Mouse (Mus musculus) adrenal gland, adult 2 months (tissue): ENCODE data around the gene Pias3. TPM values are rescaled to one million over a fixed set of nuclear protein-coding genes. Genes with fewer than 3 reads are reported as not detected.
A peak's percentile ranks its signal among the peaks of the same experiment; 100 is the strongest.
"Not testable (repeated sequence)": the region's sequence is repeated elsewhere in the genome, so short reads cannot be mapped to it uniquely, and the experiment has no call there.

Source experiments
- DNase-seq: peaks from one replicate; pipeline ENCODE4 v3.0.0; 2021
- long read RNA-seq: library from polyadenylated mRNA; stranded (forward); transcript quantifications from one replicate; pipeline ENCODE4 v2.0.0, GENCODE M21; 2021
- polyA plus RNA-seq: library from polyadenylated mRNA; depleted of rRNA; stranded (reverse); fragments of >200 nt; gene quantifications from 2 replicates; pipeline ENCODE4 v1.2.3, GENCODE M21; 2012; rRNA removed
- total RNA-seq, 2 experiments: library from RNA; stranded (reverse); gene quantifications; 2 replicates each; pipeline ENCODE4 v1.2.3; 2021

The Pias3 gene
- total RNA-seq (10 to 100 TPM; 20.3 to 24.5 TPM), polyA plus RNA-seq (38.9 and 43.9 TPM in 2 replicates)
- long read RNA-seq, transcript Pias3-202 (14 exons, 2,858 nt) = minor isoform, 7 of 35 reads
- long read RNA-seq, transcript Pias3-201 (14 exons, 2,931 nt) = major isoform, 11 of 35 reads
- long read RNA-seq, partial matches to known transcripts = 6 of 35 reads
- long read RNA-seq, other reads (novel, unspliced or antisense) = 6 of 35 reads

DNA sequence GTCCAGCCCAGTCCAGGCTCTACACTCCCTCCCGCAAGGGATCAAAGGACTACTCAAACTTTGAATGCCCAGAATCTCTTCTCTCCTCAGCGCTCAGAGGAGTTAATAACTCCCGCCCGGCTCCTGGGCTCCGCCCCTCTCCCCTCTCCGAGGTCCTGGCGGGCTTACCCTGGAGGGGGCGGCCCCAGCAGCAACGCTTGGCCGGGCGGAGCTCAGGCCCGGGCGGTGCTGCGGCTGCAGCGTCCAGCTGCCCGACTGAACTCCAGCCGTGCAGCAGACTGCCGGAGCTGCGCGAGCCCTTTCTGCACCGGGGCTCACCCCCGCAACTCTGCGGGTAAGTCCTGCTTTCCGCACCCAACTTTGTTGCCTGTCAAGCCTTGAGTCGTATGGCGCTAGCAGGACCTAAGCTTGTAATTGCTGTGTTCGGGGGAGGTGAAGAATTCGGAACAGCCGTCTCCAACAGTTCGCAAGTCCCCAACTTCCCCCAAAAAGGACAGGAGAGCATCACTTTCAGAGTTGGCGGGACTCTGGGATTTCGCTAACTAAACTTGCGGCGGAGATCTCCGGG, at the start of gene Pias3:
Gene Pias3, plus strand, starts transcription at position 187 of the 568 bp plus-strand sequence.
- peak; percentile 94 for DNase-seq

DNA sequence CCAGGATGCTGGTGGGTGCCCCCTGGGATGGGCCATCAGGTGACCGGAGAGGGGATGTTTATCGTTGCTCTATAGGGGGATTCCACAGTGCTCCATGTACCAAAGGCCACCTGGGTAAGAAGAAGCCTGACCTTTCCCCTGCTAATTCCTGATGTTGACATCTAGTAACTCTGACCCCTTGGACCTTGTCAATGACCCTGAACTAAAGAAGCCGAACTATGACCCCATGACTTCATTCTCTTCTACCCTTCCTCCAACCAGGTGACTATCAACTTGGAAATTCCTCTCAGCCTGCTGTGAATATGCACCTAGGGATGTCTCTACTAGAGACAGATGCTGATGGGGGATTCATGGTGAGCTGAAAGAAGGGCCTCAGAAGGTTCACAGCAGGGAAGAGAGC, 48.8 kb upstream of the Pias3 start:
- DNase-seq = no peak

DNA sequence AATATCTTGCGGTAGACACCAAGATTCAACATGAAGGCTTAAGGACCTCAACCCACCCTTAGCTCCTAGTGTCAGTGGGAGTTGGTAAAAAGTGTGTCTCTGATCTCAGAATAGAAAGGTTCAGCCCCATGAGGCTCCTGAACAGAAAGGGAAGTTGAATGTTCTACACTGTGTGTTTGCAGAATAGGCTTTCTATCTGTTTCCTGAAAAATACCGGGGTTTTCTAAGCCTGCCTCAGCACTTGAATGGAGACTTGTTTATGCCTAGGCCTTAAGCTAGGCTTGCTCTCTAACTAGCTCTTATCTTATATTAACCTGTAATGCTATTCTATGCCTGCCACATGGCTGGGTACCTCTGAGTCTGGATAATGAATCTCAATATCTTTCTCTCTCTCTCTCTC, 35.3 kb upstream of the Pias3 start:
- no peak for DNase-seq

DNA sequence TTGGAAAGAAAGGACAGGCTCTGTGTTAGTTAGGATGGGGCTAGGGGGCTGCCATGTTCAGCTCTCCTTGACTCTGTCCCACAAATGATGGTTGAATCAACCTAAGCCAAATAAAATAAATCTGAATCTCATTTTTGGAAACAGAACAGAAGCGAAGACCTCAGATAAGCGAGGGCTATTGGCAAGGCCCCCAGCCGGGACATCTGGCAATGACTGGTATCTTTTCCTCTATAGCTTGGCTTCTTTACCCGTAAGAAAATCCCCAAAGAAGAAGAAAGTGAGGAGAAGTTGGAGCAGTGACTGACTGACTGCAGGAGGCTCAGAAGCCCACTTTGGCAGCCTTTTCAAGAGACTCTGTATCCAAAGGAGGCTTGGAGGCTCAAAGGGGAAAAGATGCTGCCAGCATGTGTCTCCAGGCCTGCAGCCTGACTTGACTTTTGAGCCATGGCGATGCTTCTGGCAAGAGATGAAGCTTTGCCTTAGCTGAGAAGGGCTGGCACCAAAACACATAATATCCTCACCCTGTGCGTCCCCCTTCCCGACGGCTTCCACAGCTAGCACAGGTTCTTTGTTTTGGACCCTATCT, 33.4 kb upstream of the Pias3 start:
- no peak for DNase-seq

DNA sequence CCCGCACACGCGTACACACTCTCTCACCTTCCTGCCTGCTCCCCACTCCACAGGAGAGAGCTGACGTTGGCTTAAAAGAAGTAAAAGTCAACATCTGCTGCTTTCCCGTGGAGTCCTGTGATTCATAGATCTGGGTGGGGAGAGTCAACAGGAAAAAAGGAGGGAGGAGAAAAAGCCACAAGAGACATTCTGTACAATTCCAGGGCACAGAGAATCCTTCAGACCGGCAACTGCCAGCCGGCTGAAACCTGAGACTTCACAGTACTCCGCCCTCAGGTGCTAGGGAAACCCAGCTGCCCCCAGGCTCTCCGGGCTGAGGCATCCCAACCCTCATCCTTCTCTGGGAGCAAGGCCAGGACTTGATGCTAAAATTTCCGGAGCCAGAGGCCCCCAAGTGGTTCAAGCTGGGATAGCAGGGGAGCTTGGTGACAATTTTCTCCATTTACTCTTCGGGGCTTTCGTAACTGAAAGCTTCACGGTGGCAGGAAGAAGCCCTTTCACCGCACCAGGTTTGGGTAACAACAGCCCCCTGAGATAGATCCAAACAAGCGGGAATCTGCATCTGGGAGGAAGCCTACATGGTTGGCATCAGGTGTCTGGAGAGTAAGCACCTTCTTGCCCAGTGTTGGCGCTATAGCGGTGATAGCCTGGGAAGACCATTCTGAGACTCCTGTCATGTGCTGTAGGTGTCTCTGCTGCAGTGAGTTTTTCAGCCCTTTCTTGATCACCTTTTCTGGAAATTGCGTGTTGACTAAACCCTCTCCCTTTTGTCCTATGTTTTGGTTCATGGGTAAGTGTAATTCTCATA, 32.5 kb upstream of the Pias3 start:
- DNase-seq = peak; percentile 85

DNA sequence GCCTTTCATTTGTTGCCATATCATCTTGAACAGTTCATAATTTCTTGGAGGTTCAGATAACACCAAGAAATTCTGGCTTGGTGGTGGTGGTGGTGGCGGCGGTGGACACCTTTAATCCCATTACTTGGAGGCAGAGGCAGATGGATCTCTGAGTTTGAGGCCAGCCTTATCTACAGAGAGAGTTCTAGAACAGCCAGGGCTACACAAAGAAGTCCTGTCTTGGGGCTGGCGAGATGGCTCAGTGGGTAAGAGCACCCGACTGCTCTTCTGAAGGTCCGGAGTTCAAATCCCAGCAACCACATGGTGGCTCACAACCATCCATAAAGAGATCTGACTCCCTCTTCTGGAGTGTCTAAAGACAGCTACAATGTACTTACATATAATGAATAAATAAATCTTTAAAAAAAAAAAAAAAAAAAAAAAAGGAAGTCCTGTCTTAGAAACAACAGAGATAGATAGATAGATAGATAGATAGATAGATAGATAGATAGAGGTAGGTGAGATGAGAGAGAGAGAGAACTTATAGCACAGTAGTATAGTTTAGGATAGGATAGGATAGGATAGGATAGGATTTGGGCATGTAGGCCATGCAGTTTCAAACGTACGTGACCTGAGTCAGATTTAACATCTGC, 30.3 kb upstream of the Pias3 start:
- not testable (repeated sequence) for DNase-seq

DNA sequence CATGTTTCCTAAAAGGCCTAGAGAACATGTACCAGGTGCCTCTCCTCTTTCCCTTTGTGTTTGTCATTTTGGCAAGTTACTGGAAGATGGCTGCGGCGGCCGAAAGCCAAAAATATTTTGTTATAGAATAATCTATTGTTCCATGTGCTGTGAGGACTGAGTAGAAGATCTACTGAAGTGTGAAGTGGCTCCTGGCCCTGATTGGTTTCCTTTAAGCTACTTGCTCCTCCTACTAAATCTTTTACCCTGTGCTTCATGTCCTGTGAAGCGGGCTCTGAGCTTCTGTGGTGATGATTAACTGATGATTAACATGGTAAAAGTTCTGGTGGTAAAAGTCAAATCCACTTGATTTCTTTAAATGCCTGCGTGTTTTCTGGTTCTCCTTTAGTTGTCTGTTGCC, 29.3 kb upstream of the Pias3 start:
- no peak for DNase-seq

DNA sequence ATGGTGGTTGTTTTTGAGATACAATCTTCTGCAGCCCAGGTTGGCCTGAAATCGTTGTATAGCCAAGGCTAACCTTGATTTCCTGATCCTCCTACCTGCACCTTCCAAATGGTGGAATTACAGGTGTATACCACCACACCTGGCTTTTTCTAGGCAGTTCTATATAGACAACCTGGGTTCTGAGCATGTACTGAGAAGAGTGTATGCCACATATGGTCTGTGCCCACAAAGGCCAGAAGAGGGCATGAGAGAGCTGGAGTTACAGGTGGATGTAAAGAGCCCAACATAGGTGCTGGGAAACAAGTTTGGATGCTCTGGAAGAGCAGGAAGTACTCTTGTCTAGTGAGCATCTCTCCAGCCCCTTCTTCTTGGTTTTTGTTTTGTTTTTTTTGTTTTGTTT, 28.9 kb upstream of the Pias3 start:
- DNase-seq = peak; percentile 53

DNA sequence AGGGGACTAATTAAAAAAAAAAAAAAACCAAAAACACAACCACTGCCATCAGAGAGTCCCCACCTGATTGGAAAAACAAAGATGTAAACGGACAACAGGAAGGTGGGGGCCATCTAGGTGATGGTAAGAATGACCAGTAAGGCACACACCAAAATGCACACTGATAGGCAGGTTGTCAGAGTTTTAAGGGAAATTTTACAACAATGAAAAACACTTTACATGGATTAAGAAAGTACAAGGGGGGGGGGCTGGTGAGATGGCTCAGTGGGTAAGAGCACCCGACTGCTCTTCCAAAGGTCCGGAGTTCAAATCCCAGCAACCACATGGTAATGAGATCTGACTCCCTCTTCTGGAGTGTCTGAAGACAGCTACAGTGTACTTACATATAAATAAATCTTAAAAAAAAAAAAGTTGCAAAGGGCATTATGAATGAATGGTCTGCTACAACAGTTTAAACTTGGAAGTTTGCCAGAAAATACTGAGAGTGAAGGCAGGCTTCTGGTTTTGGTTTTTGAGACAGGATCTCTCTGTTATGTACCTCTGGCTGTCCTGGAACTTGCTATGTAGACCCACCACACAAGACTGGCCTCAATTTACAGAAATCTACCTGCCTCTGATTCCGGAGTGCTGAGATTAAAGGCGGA, 27.6 kb upstream of the Pias3 start:
- no peak for DNase-seq

DNA sequence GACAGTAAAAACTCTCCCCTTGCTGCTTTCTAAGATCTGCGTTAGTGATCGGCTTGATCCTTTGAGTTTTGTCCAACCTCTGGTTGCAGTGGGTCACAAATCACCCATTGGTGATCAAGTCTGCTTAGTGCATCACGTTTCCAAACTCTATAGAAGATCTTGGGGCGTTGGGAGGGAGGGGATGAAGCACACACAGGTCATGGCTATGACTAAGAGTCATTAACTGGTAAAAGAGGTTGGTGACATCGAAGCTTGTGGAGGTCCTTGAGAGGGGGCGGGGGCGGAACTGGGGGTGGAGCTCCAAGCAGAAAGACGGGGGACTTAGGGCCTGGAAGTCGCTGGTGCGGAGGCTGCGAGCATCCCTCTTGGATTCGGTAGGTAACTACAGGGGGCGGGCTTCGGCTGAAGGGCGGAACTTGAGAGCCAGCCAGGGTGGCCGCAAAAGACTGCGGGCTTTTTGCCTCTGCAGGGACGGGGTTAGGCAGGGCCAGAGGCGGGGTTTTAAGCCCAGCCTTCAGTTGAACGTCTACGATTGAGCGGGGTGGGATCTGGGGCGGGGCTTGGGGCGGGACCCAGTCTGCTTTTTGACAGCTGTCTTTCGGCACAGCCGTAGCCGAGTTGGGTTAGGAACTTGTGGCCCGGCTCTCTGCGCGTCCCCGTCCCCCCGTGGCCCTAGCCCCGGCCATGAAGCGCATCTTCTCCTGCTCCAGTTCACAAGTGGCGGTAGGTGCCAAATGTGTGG, 26.3 kb upstream of the Pias3 start, which contains the start of gene Ankrd35:
Gene Ankrd35, plus strand, starts transcription at position 405 of the 742 bp plus-strand sequence.
- DNase-seq = peak; percentile 90

DNA sequence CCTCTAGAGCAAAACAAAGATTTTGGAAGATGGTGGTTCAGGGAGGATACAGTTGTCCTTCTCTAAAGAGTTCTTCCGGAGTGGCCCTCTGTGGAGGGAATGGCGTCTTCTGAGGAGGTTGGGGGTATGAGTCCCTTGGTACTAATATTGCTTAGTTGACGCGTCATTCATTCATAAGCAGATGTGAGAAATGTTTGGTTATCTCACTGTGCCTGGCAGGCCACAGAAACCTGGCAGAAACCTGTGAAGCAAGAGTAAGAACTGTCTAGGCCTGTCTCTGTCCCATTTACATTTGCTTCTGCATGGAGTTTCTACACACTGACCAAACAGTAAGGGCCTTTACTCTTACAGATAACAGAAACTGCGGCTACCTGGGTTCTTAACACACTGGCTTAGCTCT, 24.7 kb upstream of the Pias3 start:
- no peak for DNase-seq

DNA sequence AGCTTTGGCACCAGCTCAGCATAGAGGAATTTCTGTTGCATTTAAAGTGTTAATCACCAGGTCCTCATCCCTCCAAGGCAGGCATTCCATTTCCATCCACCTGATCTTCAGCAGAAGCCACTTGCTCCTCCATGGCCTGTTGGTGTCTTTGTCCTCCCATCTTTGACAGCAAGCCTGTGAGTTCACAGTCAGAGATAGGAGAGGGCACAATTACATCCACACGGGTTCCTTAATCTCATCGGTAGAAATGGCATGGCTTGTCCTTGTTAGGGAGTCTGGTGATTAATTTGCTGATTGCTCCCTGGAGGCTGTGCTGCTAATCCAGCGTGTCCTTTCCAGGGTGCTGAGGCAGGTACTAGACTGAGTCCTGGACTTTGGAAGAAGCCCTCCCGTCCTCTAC, 22.7 kb upstream of the Pias3 start:
- DNase-seq = no peak

DNA sequence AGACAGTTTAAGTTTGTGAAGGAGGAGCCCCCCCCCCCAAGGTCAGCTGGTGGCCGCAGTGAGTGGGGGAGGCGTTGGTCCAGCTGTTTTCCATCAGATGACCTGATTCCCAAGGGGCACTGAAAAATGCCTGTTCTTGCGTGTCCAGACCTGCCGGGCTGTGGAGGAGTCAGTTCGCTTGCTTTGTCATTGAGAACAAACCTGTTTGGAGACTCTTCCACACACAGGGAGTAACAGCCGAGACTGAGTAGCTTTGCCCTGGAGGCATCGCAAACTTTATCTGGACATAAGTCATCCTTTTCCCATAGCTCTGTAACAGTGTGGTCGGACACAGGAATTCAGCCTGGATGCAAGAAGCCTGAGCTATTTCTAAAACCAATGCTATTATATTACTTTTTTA, 21.7 kb upstream of the Pias3 start:
- DNase-seq = no peak

DNA sequence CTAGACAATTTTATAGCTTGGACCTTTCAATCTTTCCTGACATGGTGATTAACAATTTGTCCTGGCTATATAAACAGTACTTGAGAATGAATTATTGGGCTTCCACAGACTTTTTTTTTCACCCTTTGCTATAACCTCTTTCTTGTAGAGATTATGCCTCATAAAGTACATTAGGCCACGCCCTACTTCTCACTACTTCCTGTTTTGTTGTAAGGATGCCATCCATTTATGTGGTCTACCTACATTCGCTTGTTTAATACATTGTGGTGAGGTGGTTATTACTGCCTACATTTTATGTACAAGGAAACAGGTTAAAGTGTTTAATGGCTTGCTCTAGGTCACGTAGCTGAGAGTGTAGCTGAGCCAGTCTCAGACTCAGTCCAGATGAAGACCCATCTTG, 21.0 kb upstream of the Pias3 start:
- no peak for DNase-seq

DNA sequence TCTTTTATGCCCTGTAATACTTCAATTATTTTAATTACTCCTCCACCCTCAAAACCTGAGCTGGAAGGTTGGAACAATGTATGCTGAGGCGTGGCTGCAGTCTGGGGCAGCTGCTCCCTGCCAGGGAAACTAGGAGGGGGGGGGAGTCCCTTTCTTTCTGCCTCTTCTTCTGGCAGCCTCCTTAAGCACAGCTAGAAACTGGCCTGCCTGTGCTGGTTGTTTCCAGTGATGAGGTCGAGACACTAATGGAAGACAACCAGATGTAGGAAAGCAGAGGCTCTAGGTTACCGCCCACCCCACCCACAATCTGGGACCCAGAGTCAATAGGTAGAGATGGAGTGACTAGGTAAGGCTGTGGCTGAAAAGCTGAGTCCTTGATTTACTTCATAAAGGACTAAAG, 20.5 kb upstream of the Pias3 start:
- no peak for DNase-seq

DNA sequence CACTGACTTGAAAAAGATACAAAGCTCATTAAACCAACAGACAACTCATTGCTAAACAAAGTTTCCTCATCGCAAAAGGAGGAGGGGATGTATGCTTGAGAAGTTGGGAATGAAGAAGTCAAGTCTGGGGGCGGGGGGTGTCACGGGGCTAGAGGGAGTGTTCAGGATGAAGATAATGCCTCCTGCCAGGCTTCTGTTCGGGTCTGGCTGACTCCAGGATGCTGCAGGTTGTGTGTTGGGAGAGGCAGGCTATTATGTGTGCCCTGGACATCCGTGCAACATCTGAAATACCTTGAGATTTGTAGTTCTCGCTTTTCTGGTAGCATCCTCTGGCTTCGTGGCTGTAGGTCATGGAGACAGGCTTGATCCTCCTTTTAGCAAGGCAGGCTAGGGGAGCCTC, 17.7 kb upstream of the Pias3 start:
- no peak for DNase-seq

DNA sequence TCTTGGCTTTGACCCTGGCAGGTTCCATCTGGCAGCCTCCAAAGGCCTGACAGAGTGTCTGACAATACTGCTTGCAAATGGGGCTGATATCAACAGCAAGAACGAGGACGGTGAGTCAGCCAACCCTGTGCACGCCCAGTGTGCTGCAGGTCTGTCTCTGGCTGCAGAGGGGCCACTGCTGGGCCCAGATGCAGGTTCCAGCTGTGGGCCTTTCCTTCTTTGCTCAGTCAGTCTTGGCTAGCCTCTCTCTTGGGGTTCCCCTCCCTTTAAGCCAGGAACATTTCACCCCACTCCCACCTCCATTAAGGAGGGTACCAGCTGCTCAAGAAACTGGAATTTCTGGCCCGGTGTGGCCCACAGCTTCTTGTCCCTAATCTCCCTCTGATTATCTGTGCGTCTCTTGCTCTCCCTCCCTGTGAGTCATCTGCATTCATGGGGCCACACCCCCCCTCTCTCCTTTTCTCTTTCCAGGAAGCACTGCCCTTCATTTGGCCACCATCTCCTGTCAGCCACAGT, 17.0 kb upstream of the Pias3 start:
- peak; percentile 87 for DNase-seq

DNA sequence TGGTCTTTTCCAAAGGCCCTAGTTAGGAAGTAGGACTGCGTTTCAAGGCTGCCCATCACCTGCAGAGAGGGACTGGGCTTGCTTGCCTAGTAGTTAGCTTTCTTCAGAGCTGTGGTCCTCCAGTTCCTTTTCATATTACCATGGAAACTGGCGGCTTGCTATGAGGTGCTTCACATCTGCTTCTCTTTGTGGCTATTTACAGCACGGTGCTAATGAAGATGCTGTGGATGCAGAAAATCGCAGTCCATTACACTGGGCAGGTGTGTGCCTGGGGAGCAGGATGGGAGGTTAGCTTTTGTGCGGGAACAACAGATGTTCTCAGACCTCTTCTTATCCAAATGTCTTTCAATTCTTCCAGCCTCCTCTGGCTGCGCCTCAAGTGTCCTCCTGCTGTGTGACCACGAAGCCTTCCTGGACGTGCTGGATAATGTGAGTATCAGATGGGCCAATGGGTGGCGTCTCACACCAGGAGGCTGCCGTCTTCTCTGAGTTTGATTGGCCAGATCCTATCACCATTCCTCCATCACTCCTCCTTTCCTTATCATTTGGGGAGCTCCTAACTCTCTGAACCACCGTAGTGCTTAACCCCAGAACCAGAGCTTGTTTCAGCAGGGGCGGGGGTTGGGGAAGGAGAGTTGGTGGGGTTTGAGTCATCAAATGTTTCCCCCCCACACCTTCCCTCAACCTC, 15.8 kb upstream of the Pias3 start:
- DNase-seq = no peak

DNA sequence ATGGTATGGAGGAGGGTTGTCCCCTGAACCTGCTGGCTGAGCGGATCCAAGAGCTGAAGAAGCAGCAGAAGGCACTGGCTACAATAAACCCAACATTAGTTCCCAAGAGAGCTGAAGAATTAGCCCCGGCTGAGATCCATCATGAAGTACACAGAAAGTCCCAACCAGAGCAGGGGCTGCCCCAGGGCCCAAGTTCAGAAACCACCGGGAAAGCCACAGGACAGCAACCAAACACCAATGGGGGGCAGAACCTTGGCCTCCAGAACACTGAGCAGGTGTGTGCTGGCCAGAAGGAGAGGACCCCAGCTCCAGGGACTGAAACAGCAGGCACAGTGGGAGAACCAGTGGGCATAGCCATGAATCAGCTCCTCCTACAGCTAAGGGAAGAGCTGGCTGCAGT, 12.7 kb upstream of the Pias3 start:
- DNase-seq = no peak

DNA sequence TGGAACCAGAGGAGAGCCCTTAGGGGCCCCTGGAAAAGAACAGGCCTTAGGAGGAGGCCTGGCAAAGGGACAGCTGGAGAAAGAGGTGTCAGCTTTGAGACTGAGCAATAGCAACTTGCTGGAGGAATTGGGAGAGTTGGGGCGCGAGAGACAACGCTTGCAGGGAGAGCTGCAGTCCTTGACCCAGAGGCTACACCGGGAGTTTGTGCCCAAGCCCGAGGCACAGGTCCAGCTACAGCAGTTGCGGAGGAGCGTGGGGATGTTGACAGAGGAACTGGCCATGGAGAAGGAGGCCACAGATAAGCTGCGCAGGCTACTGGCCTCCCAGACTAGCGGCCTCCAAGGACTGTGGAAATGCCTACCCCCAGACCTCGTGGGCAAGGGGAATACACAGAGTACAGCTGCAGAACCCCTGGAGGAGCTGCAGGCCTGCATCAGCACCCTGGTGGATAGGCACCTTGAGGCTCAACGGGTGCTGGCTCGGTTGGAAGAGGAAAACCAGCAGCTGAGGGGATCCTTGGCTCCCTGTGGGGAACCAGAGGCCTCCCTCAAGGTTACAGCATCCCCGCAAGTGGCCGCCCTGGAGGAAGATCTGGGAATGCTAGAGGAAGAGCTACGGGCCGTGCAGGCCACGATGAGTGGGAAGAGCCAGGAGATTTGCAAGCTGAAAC, 11.9 kb upstream of the Pias3 start:
- peak; percentile 75 for DNase-seq
